Mouse (Mus musculus): ENCODE measurements around the gene Gpr84. TPM values are rescaled to one million over a fixed set of nuclear protein-coding genes. Genes with fewer than 3 reads are reported as not detected.
A peak's percentile ranks its signal among the peaks of the same experiment; 100 is the strongest.

Gpr84 gene
- polyA plus RNA-seq, 1 experiment = 0.43 TPM

GRCm38 (mm10) chr15:103314181-103314580, 3.8 kb upstream of the Gpr84 start:
- TF ChIP-seq POLR2A (IDR thresholded peaks at IDR 0.05; ENCODE audit: control insufficient read depth, low read depth, low read length) = no peak
- no peak for TF ChIP-seq CTCF (IDR thresholded peaks at IDR 0.05; ENCODE audit: control insufficient read depth, insufficient read depth, insufficient replicate concordance, low read depth, low read length)
- H3K4me1 ChIP-seq (ENCODE audit: control insufficient read depth, insufficient read depth, low read length) = peaks cover 15% of the 10 kb centered on the region
- H3K4me3 ChIP-seq (ENCODE audit: control insufficient read depth, low read depth, low read length) = no peak overlapping the region; the same call in 1 of the 2 replicates
- H3K36me3 ChIP-seq (ENCODE audit: control insufficient read depth, insufficient read depth, low read length) = peaks cover 1% of the 10 kb centered on the region; the same call in 1 of the 2 replicates
- no peak overlapping the region for H3K27ac ChIP-seq (ENCODE audit: control insufficient read depth, insufficient read depth, low read depth, low read length)
- no peaks in the 10 kb centered on the region for H3K27me3 ChIP-seq (ENCODE audit: control insufficient read depth, insufficient read depth, low read length)

- TF ChIP-seq CTCF (IDR thresholded peaks at IDR 0.05; ENCODE audit: control insufficient read depth, insufficient read depth, insufficient replicate concordance, low read depth, low read length) = no peak
- TF ChIP-seq POLR2A (IDR thresholded peaks at IDR 0.05; ENCODE audit: control insufficient read depth, low read depth, low read length) = no peak
- peaks cover 17% of the 10 kb centered on the region for H3K4me1 ChIP-seq (ENCODE audit: control insufficient read depth, insufficient read depth, low read length)
- H3K27me3 ChIP-seq (ENCODE audit: control insufficient read depth, insufficient read depth, low read length) = no peaks in the 10 kb centered on the region
- H3K27ac ChIP-seq (ENCODE audit: control insufficient read depth, insufficient read depth, low read depth, low read length) = peak overlapping the region; percentile 80
- peaks cover 1% of the 10 kb centered on the region; the same call in 1 of the 2 replicates for H3K36me3 ChIP-seq (ENCODE audit: control insufficient read depth, insufficient read depth, low read length)
- no peak overlapping the region; the same call in 1 of the 2 replicates for H3K4me3 ChIP-seq (ENCODE audit: control insufficient read depth, low read depth, low read length)
Measured at GRCm38 (mm10) chr15:103313495-103314095, 3.2 kb upstream of the Gpr84 start.

- TF ChIP-seq POLR2A (IDR thresholded peaks at IDR 0.05; ENCODE audit: control insufficient read depth, low read depth, low read length) (no peak), CTCF (IDR thresholded peaks at IDR 0.05; ENCODE audit: control insufficient read depth, insufficient read depth, insufficient replicate concordance, low read depth, low read length) (no peak)
- no peak overlapping the region for H3K27ac ChIP-seq (ENCODE audit: control insufficient read depth, insufficient read depth, low read depth, low read length)
- no peaks in the 10 kb centered on the region for H3K36me3 ChIP-seq (ENCODE audit: control insufficient read depth, insufficient read depth, low read length)
- H3K27me3 ChIP-seq (ENCODE audit: control insufficient read depth, insufficient read depth, low read length) = no peaks in the 10 kb centered on the region
- H3K4me3 ChIP-seq (ENCODE audit: control insufficient read depth, low read depth, low read length) = no peak overlapping the region
- H3K4me1 ChIP-seq (ENCODE audit: control insufficient read depth, insufficient read depth, low read length) = peaks cover 19% of the 10 kb centered on the region
Measured at GRCm38 (mm10) chr15:103308876-103309580, 1.4 kb downstream of the Gpr84 start.

- Histone ChIP-seq H3K4me3 (ENCODE audit: control insufficient read depth, low read depth, low read length) (no peak overlapping the region), H3K27ac (ENCODE audit: control insufficient read depth, insufficient read depth, low read depth, low read length) (no peak overlapping the region), H3K4me1 (ENCODE audit: control insufficient read depth, insufficient read depth, low read length) (peaks cover 16% of the 10 kb centered on the region), H3K27me3 (ENCODE audit: control insufficient read depth, insufficient read depth, low read length) (no peaks in the 10 kb centered on the region), H3K36me3 (ENCODE audit: control insufficient read depth, insufficient read depth, low read length) (no peaks in the 10 kb centered on the region)
- TF ChIP-seq CTCF (IDR thresholded peaks at IDR 0.05; ENCODE audit: control insufficient read depth, insufficient read depth, insufficient replicate concordance, low read depth, low read length) (no peak), POLR2A (IDR thresholded peaks at IDR 0.05; ENCODE audit: control insufficient read depth, low read depth, low read length) (no peak)
Measured at GRCm38 (mm10) chr15:103308056-103308875, 2.1 kb downstream of the Gpr84 start.

- peak; percentile 71; the same call in 1 of the 2 replicates for TF ChIP-seq CTCF (IDR thresholded peaks at IDR 0.05; ENCODE audit: control insufficient read depth, insufficient read depth, insufficient replicate concordance, low read depth, low read length)
- no peak for TF ChIP-seq POLR2A (IDR thresholded peaks at IDR 0.05; ENCODE audit: control insufficient read depth, low read depth, low read length)
- Histone ChIP-seq H3K4me1 (ENCODE audit: control insufficient read depth, insufficient read depth, low read length) (peaks cover 15% of the 10 kb centered on the region), H3K4me3 (ENCODE audit: control insufficient read depth, low read depth, low read length) (no peak overlapping the region), H3K27ac (ENCODE audit: control insufficient read depth, insufficient read depth, low read depth, low read length) (no peak overlapping the region), H3K36me3 (ENCODE audit: control insufficient read depth, insufficient read depth, low read length) (no peaks in the 10 kb centered on the region), H3K27me3 (ENCODE audit: control insufficient read depth, insufficient read depth, low read length) (no peaks in the 10 kb centered on the region)
Measured at GRCm38 (mm10) chr15:103307125-103307524, 3.3 kb downstream of the Gpr84 start.

GRCm38 (mm10) chr15:103305792-103306645, 4.4 kb downstream of the Gpr84 start:
- peak overlapping the region; percentile 86 for H3K27ac ChIP-seq (ENCODE audit: control insufficient read depth, insufficient read depth, low read depth, low read length)
- H3K36me3 ChIP-seq (ENCODE audit: control insufficient read depth, insufficient read depth, low read length) = no peaks in the 10 kb centered on the region
- no peaks in the 10 kb centered on the region for H3K27me3 ChIP-seq (ENCODE audit: control insufficient read depth, insufficient read depth, low read length)
- H3K4me3 ChIP-seq (ENCODE audit: control insufficient read depth, low read depth, low read length) = peak overlapping the region; percentile 81
- no peak for TF ChIP-seq CTCF (IDR thresholded peaks at IDR 0.05; ENCODE audit: control insufficient read depth, insufficient read depth, insufficient replicate concordance, low read depth, low read length)
- no peak for TF ChIP-seq POLR2A (IDR thresholded peaks at IDR 0.05; ENCODE audit: control insufficient read depth, low read depth, low read length)
- H3K4me1 ChIP-seq (ENCODE audit: control insufficient read depth, insufficient read depth, low read length) = peaks cover 15% of the 10 kb centered on the region
